Mouse (Mus musculus) MEL (cell line): ENCODE results near the gene Celf2.

Experiments used
- CTCF ChIP-seq, 3 experiments: IDR thresholded peaks in 2 of 3; conservative IDR thresholded peaks in 1 of 3; 2 replicates each; pipeline ENCODE4 v1.5.1; 2011 to 2012; ENCODE audit warnings: low read length in 3 of 3, low read depth in 2 of 3, mild to moderate bottlenecking in 2 of 3, improper control_type of control experiment in 1 of 3, inconsistent platforms in 1 of 3, mixed read lengths in 1 of 3, moderate library complexity in 1 of 3; ENCODE audit not compliant: control insufficient read depth in 1 of 3, insufficient read depth in 1 of 3, poor library complexity in 1 of 3, severe bottlenecking in 1 of 3
- POLR2A ChIP-seq, 2 experiments: IDR thresholded peaks; 2 replicates each; pipeline ENCODE4 v1.6.1; 2011 to 2012; ENCODE audit warnings: low read length in 2 of 2, mild to moderate bottlenecking in 2 of 2, control low read depth in 1 of 2, improper control_type of control experiment in 1 of 2, low read depth in 1 of 2, moderate library complexity in 1 of 2; ENCODE audit not compliant: control insufficient read depth in 1 of 2, insufficient read depth in 1 of 2, poor library complexity in 1 of 2
- POLR2AphosphoS5 ChIP-seq: IDR thresholded peaks from 2 replicates; pipeline ENCODE4 v1.6.1; 2012; ENCODE audit warnings: low read depth, borderline replicate concordance, mild to moderate bottlenecking, inconsistent platforms, low read length, moderate library complexity, mixed read lengths
- RCOR1 ChIP-seq: IDR thresholded peaks from 2 replicates; pipeline ENCODE4 v1.6.1; 2012; ENCODE audit warnings: low read depth, mild to moderate bottlenecking, inconsistent platforms, low read length, improper control_type of control experiment
- TCF12 ChIP-seq: IDR thresholded peaks from 2 replicates; pipeline ENCODE4 v1.6.1; 2014; ENCODE audit warnings: low read depth, mild to moderate bottlenecking, inconsistent platforms, low read length, improper control_type of control experiment, moderate library complexity
- USF1 ChIP-seq: IDR thresholded peaks from 2 replicates; pipeline ENCODE4 v1.6.1; 2014; ENCODE audit warnings: low read depth, mild to moderate bottlenecking, inconsistent platforms, low read length, improper control_type of control experiment, moderate library complexity

DNA sequence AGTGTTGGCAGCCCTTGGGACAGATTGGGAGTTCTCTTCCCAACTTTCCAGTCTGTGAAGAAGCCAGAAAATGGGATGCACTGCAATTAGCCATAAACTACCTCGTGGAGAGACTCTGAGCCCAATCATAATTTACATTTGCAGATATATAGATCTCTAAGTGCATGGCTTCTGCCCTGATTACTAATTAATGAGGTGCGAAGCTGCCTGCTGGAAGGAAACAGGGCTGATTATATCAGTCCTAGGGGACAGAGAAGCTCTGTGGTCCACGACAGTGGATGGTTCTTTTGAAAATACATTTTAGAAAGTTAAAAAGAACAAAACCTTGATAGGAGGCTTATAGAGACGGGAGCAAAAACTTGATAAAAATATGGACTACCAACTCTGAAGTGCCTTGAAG is 885.6 kb downstream of the Celf2 start:
- no peak for TF ChIP-seq POLR2A (IDR thresholded peaks at IDR 0.05; ENCODE audit: control insufficient read depth in 1 of 2, insufficient read depth in 1 of 2, low read depth in 1 of 2, low read length in 2 of 2, poor library complexity in 1 of 2)
- TF ChIP-seq CTCF (IDR thresholded peaks at IDR 0.05 in 2 of 3, conservative IDR thresholded peaks at IDR 0.05 in 1 of 3; ENCODE audit: control insufficient read depth in 1 of 3, insufficient read depth in 1 of 3, low read depth in 2 of 3, low read length in 3 of 3, poor library complexity in 1 of 3, severe bottlenecking in 1 of 3) = no peak
- TF ChIP-seq TCF12 = no peak
- TF ChIP-seq RCOR1 = no peak
- TF ChIP-seq USF1 = no peak
- TF ChIP-seq POLR2AphosphoS5 = no peak
